Mouse (Mus musculus) small intestine, adult 2 months (tissue): ENCODE measurements around the gene Musk.

ENCODE experiments used
- CTCF ChIP-seq: fragments of 200-500 bp; IDR thresholded peaks from 2 replicates; pipeline ENCODE4 v1.5.1; 2012; ENCODE audit warnings: low read depth, mild to moderate bottlenecking, control low read depth, inconsistent platforms, low read length, moderate library complexity, mixed read lengths; ENCODE audit not compliant: insufficient replicate concordance, insufficient read length; ENCODE audit errors: extremely low read depth
- POLR2A ChIP-seq: fragments of 200-500 bp; IDR thresholded peaks from 2 replicates; pipeline ENCODE4 v1.6.1; 2012; ENCODE audit warnings: low read depth, mild to moderate bottlenecking, control low read depth, inconsistent platforms, low read length, moderate library complexity

DNA sequence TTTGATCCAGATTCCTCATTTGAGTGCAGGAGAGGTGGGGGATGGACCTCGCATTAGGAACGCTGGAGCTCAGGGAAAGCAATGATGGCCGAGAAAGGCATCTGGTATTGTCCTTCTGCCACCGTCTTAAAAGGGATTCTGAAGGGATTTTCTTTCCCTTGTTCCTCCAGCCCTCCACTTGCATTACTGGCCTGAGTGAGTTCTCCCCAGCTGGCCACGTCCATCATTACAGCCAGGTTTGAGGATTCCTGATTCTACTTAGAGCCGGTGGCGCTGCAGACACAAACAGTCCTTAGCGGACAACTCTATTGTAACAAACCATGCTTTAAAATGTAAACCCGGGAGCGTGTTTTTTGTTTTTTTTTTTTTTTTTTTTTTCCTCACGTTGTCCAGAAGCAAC lies at the start of gene Musk:
- TF ChIP-seq POLR2A: no peak
- no peak for TF ChIP-seq CTCF
